In genomic region chr14:31440230-31440629, GRCm38 (mm10) we compare ENCODE assay signal across 18 mouse cellular contexts. TPM values are rescaled to one million over a fixed set of nuclear protein-coding genes. Genes with fewer than 3 reads are reported as not detected.
DNase-seq lines count a peak whose midpoint lies in the region; TF ChIP-seq lines count a peak whose summit lies in the region.
"Had no signal": no experiment of that assay in that cellular context is flagged by ENCODE, and none has a peak within 500 bp of the region (broad histone marks: within the 10 kb centered on the region; RNA-seq: fewer than 3 reads in every experiment).

No protein-coding gene starts in this region.

- H3K4me3 ChIP-seq in gastrocnemius, adult 2 months = no peak overlapping the region
- no peak overlapping the region for H3K4me3 ChIP-seq in layer of hippocampus, adult 2 months
- H3K4me3 ChIP-seq in CH12.LX (replicated peaks in 1 of 3; ENCODE audit: low read depth in 2 of 3, low read length in 2 of 3, poor library complexity in 1 of 3) = no peak overlapping the region
- H3K4me3 ChIP-seq in MEL (ENCODE audit: control insufficient read depth in 1 of 2, insufficient read depth in 1 of 2, low read depth in 2 of 2, low read length in 2 of 2) = no peak overlapping the region
- H3K4me3 ChIP-seq: embryonic facial prominence, embryonic 13.5 days; hindbrain, embryonic 15.5 days; liver, embryonic 13.5 days; stomach, embryonic 15.5 days had no signal

- H3K27ac ChIP-seq in gastrocnemius, adult 2 months = no peak overlapping the region
- H3K27ac ChIP-seq in layer of hippocampus, adult 2 months = no peak overlapping the region
- H3K27ac ChIP-seq in CH12.LX (ENCODE audit: insufficient read depth, low read depth) (no peak overlapping the region), MEL (ENCODE audit: control insufficient read depth, low read depth, low read length) (no peak overlapping the region)
- H3K27ac ChIP-seq: embryonic facial prominence, embryonic 13.5 days; hindbrain, embryonic 15.5 days; liver, embryonic 13.5 days; stomach, embryonic 15.5 days had no signal

- no peak; the same call in none of the 2 replicates for TF ChIP-seq RAD21 in CH12.LX (IDR thresholded peaks at IDR 0.05; ENCODE audit: low read depth, low read length)
- TF ChIP-seq RAD21 in MEL (IDR thresholded peaks at IDR 0.05; ENCODE audit: low read depth, low read length) = no peak

- TF ChIP-seq POLR2A in CH12.LX (IDR thresholded peaks at IDR 0.05; ENCODE audit: low read depth, low read length) = no peak
- TF ChIP-seq POLR2A in MEL (IDR thresholded peaks at IDR 0.05; ENCODE audit: control insufficient read depth in 1 of 2, insufficient read depth in 1 of 2, low read depth in 1 of 2, low read length in 2 of 2, poor library complexity in 1 of 2) = no peak

- no peak overlapping the region for H3K4me2 ChIP-seq in CH12.LX (ENCODE audit: insufficient read depth, low read depth, poor library complexity, severe bottlenecking)
- H3K4me2 ChIP-seq: embryonic facial prominence, embryonic 13.5 days; hindbrain, embryonic 15.5 days; liver, embryonic 13.5 days; stomach, embryonic 15.5 days had no signal

- H3K9ac ChIP-seq in CH12.LX (ENCODE audit: insufficient read depth, low read depth) (no peak overlapping the region), MEL (ENCODE audit: control insufficient read depth, low read depth, low read length, poor library complexity, severe bottlenecking) (no peak overlapping the region; the same call in 1 of the 2 replicates)
- H3K9ac ChIP-seq: embryonic facial prominence, embryonic 13.5 days; hindbrain, embryonic 15.5 days; liver, embryonic 13.5 days; stomach, embryonic 15.5 days had no signal

- H3K9me3 ChIP-seq in CH12.LX (replicated peaks; ENCODE audit: low read length) (peaks cover 2% of the 10 kb centered on the region), MEL (replicated peaks; ENCODE audit: insufficient read depth, low read length) (no peaks in the 10 kb centered on the region)
- H3K9me3 ChIP-seq: embryonic facial prominence, embryonic 13.5 days; G1E; hindbrain, embryonic 15.5 days; liver, embryonic 13.5 days; stomach, embryonic 15.5 days had no signal

- in situ Hi-C loops in CH12.LX (cut with MboI; ENCODE audit: low pct_ligation_motif_present, low pct_unique_long_range_greater_than_20kb, low sequenced_read_pairs) = no loop called here

- peaks cover 0 to 3% of the 10 kb centered on the region in 2 experiments for H3K36me3 ChIP-seq in CH12.LX (replicated peaks in 1 of 2; ENCODE audit: control insufficient read depth in 1 of 2, insufficient read depth in 1 of 2, low read length in 1 of 2)
- H3K36me3 ChIP-seq in MEL (ENCODE audit: control insufficient read depth in 1 of 2, insufficient read depth in 2 of 2, low read length in 2 of 2) = peaks cover 0 to 5% of the 10 kb centered on the region in 2 experiments; a peak in 1 of 4 replicates
- H3K36me3 ChIP-seq: embryonic facial prominence, embryonic 13.5 days; G1E; hindbrain, embryonic 15.5 days; liver, embryonic 13.5 days; stomach, embryonic 15.5 days had no signal

- intact Hi-C loops in gastrocnemius, adult 2 months (cut with DNase I) = no loop called here

- DNase-seq in gastrocnemius, adult 2 months = peak; percentile 48
- no peak for DNase-seq in gastrocnemius, postnatal 25 days
- no peak for DNase-seq in layer of hippocampus, adult 2 months (ENCODE audit: low spot score in 2 of 2)
- no peak for DNase-seq in layer of hippocampus, postnatal 14 days (ENCODE audit: low spot score in 2 of 2)
- DNase-seq in CH12.LX (ENCODE audit: extremely low read depth) (no peak), MEL (ENCODE audit: low read depth, low spot score) (no peak)
- DNase-seq in urinary bladder, postnatal 10 days (ENCODE audit: low spot score) = no peak
- DNase-seq: adrenal gland, adult 2 months; cerebellum, adult 11-12 months; gastrocnemius, postnatal 10 days; heart, postnatal 10 days; kidney, adult 9 months; layer of hippocampus, postnatal 36 days; liver, embryonic 13.5 days had no signal

- no peak for TF ChIP-seq EP300 in CH12.LX (IDR thresholded peaks at IDR 0.05; ENCODE audit: low read length)
- TF ChIP-seq EP300 in MEL (IDR thresholded peaks at IDR 0.05; ENCODE audit: low read depth in 1 of 2, low read length in 2 of 2) = no peak

- TF ChIP-seq CTCF in gastrocnemius, adult 2 months (IDR thresholded peaks at IDR 0.05) = peak; percentile 44
- peak; percentile 46 for TF ChIP-seq CTCF in layer of hippocampus, adult 2 months (conservative IDR thresholded peaks at IDR 0.05)
- TF ChIP-seq CTCF in CH12.LX (conservative IDR thresholded peaks at IDR 0.05 in 1 of 2, IDR thresholded peaks at IDR 0.05 in 1 of 2; ENCODE audit: low read depth in 2 of 2, low read length in 2 of 2) = peak in 1 of 2 experiments; percentile 47; a peak in 2 of 4 replicates
- peak in 2 of 3 experiments; percentile 10 to 34; a peak in 2 of 6 replicates for TF ChIP-seq CTCF in MEL (IDR thresholded peaks at IDR 0.05 in 2 of 3, conservative IDR thresholded peaks at IDR 0.05 in 1 of 3; ENCODE audit: control insufficient read depth in 1 of 3, insufficient read depth in 1 of 3, low read depth in 2 of 3, low read length in 3 of 3, poor library complexity in 1 of 3, severe bottlenecking in 1 of 3)

- dilution Hi-C loops in CH12.LX (cut with MboI; ENCODE audit: extremely low pct_ligation_motif_present, extremely low pct_unique_long_range_greater_than_20kb, low sequenced_read_pairs) = no loop called here

- H3K79me2 ChIP-seq in CH12.LX (replicated peaks; ENCODE audit: control insufficient read depth, extremely low read depth, insufficient read depth, poor library complexity, severe bottlenecking) (peaks cover 6% of the 10 kb centered on the region), MEL (ENCODE audit: control insufficient read depth, insufficient read depth, low read length, poor library complexity) (no peaks in the 10 kb centered on the region)

- H3K27me3 ChIP-seq in CH12.LX (replicated peaks) (no peaks in the 10 kb centered on the region), MEL (ENCODE audit: control insufficient read depth in 1 of 2, insufficient read depth in 2 of 2, low read length in 2 of 2) (no peaks in the 10 kb centered on the region; a peak in 2 of 4 replicates)
- H3K27me3 ChIP-seq: embryonic facial prominence, embryonic 13.5 days; hindbrain, embryonic 15.5 days; stomach, embryonic 15.5 days had no signal

- H3K4me1 ChIP-seq in CH12.LX (ENCODE audit: control insufficient read depth in 1 of 2, insufficient read depth in 2 of 2) = peaks cover 17 to 76% of the 10 kb centered on the region in 2 experiments
- H3K4me1 ChIP-seq in MEL (ENCODE audit: control insufficient read depth in 1 of 2, insufficient read depth in 2 of 2, low read length in 2 of 2) = no peaks in the 10 kb centered on the region

TF ChIP-seq in CH12.LX, 34 proteins besides CTCF, POLR2A, EP300 and RAD21:
- TF ChIP-seq ZMIZ1 (IDR thresholded peaks at IDR 0.05; ENCODE audit: low read depth, low read length) = no peak
- peak; percentile 30 for TF ChIP-seq SMC3 (IDR thresholded peaks at IDR 0.05; ENCODE audit: low read depth, low read length)
- TF ChIP-seq MXI1 (IDR thresholded peaks at IDR 0.05; ENCODE audit: low read depth, low read length) = no peak

TF ChIP-seq in MEL, 35 proteins besides CTCF, POLR2A, EP300 and RAD21:
- TF ChIP-seq BHLHE40 (IDR thresholded peaks at IDR 0.05; ENCODE audit: borderline replicate concordance, low read depth, low read length) = no peak
- no peak for TF ChIP-seq GATA1 (IDR thresholded peaks at IDR 0.05; ENCODE audit: low read depth, low read length)

RNA-seq across cellular contexts. Expression of gene Sh3bp5, which starts 4.4 kb away (rescaled TPM):
- total RNA-seq in gastrocnemius, adult 2 months (2021) = 10 to 100 TPM; 55.1 to 58.5 TPM
- total RNA-seq in gastrocnemius, postnatal 25 days (2021) = 10 to 100 TPM; 33.9 to 46.8 TPM
- total RNA-seq in layer of hippocampus, adult 2 months (2021) = 100 to 1,000 TPM; 147 to 158 TPM
- total RNA-seq in layer of hippocampus, postnatal 14 days (2021) = 100 to 1,000 TPM; 137 to 160 TPM
- 50.2 and 64.6 TPM in 2 replicates for total RNA-seq in CH12.LX (2012; rRNA removed)
- 53.0 and 57.4 TPM in 2 replicates for total RNA-seq in CH12.LX (2014; rRNA removed)
- polyA plus RNA-seq in CH12.LX (2012; ENCODE audit: insufficient read length, low read depth) = 158 and 164 TPM in 2 replicates
- 0.19 and 0.36 TPM in 2 replicates for total RNA-seq in MEL (2012; rRNA removed)
- 1 to 10 TPM in 1 of 2 experiments, not detected in 1; 1.0 TPM for polyA plus RNA-seq in MEL (2012; ENCODE audit: insufficient read depth in 1 of 2, insufficient read length in 2 of 2, low read depth in 1 of 2, low replicate concordance in 2 of 2, missing spikeins in 1 of 2)

RNA-seq across cellular contexts. Expression of gene Eaf1, which starts 54.0 kb away (rescaled TPM):
- 10 to 100 TPM in 1 of 2 experiments, 1 to 10 TPM in 1; 7.1 to 11.5 TPM for total RNA-seq in gastrocnemius, adult 2 months (2021)
- total RNA-seq in gastrocnemius, postnatal 25 days (2021) = 1 to 10 TPM; 8.5 to 8.6 TPM
- 10 to 100 TPM; 13.7 to 19.4 TPM for total RNA-seq in layer of hippocampus, adult 2 months (2021)
- total RNA-seq in layer of hippocampus, postnatal 14 days (2021) = 10 to 100 TPM; 12.6 to 13.0 TPM
- total RNA-seq in CH12.LX (2012; rRNA removed) = 25.2 and 29.1 TPM in 2 replicates
- total RNA-seq in CH12.LX (2014; rRNA removed) = 27.5 and 29.4 TPM in 2 replicates
- polyA plus RNA-seq in CH12.LX (2012; ENCODE audit: insufficient read length, low read depth) = 38.7 and 39.9 TPM in 2 replicates
- 44.4 and 50.6 TPM in 2 replicates for total RNA-seq in MEL (2012; rRNA removed)
- polyA plus RNA-seq in MEL (2012; ENCODE audit: insufficient read depth in 1 of 2, insufficient read length in 2 of 2, low read depth in 1 of 2, low replicate concordance in 2 of 2, missing spikeins in 1 of 2) = 10 to 100 TPM in 1 of 2 experiments, not detected in 1; 67.2 TPM

RNA-seq across cellular contexts. Expression of gene Mettl6, which starts 54.6 kb away (rescaled TPM):
- total RNA-seq in gastrocnemius, adult 2 months (2021) = 1 to 10 TPM; 9.5 to 9.8 TPM
- 1 to 10 TPM; 6.9 to 9.8 TPM for total RNA-seq in gastrocnemius, postnatal 25 days (2021)
- total RNA-seq in layer of hippocampus, adult 2 months (2021) = 10 to 100 TPM; 32.4 to 35.0 TPM
- 10 to 100 TPM; 27.6 to 28.5 TPM for total RNA-seq in layer of hippocampus, postnatal 14 days (2021)
- total RNA-seq in CH12.LX (2012; rRNA removed) (36.2 and 38.2 TPM in 2 replicates), CH12.LX (2014; rRNA removed) (122 and 142 TPM in 2 replicates), MEL (2012; rRNA removed) (35.6 TPM in 2 replicates)
- polyA plus RNA-seq in CH12.LX (2012; ENCODE audit: insufficient read length, low read depth) (63.2 and 69.8 TPM in 2 replicates), MEL (2012; ENCODE audit: insufficient read depth in 1 of 2, insufficient read length in 2 of 2, low read depth in 1 of 2, low replicate concordance in 2 of 2, missing spikeins in 1 of 2) (10 to 100 TPM in 1 of 2 experiments, not detected in 1; 39.2 TPM)

Comparison
In these comparisons a context has a peak if more than half of its experiments do, and no peak if none do; other contexts are left out.
1. RNA of gene Sh3bp5, which starts 4.4 kb away (total RNA-seq): 137 to 160 TPM in layer of hippocampus, postnatal 14 days, 147 to 158 TPM in layer of hippocampus, adult 2 months, 50.2 to 64.6 TPM in CH12.LX, 55.1 to 58.5 TPM in gastrocnemius, adult 2 months and 33.9 to 46.8 TPM in gastrocnemius, postnatal 25 days; 0.19 to 0.36 TPM in MEL; every median in the first group is over 10 times any median in the second.